Mouse (Mus musculus): ENCODE data around the gene Inpp4a. TPM values are rescaled to one million over a fixed set of nuclear protein-coding genes. Genes with fewer than 3 reads are reported as not detected.

The Inpp4a gene
- 1 to 10 TPM in 1 of 2 experiments, under 1 TPM in 1; 0.20 to 4.6 TPM for polyA plus RNA-seq (2012; fragmentation: generic; extraction: Trizol)

GRCm38 (mm10) chr1:37299540-37300491 lies at the start of gene Inpp4a:
Gene Inpp4a (plus strand): TSS chr1:37299865.

GRCm38 (mm10) chr1:37429366-37430296 lies 130.0 kb downstream of the Inpp4a start, which contains the start of the genes Coa5 and Unc50:
Gene Coa5 (minus strand): TSS chr1:37430103.
Gene Unc50 (plus strand): TSS chr1:37430139.

Other genes with a start within 250 kb of the Inpp4a start
- under 1 TPM in 1 of 2 experiments, not detected in 1; 0.01 TPM for gene Cnga3, start 85.4 kb upstream of the Inpp4a start, polyA plus RNA-seq (2012; fragmentation: generic; extraction: Trizol)
- gene Coa5, start 130.2 kb downstream of the Inpp4a start, polyA plus RNA-seq (2012; fragmentation: generic; extraction: Trizol), result 10 to 100 TPM in 1 of 2 experiments, 1 to 10 TPM in 1; 5.7 to 26.9 TPM
- 10 to 100 TPM in 1 of 2 experiments, 1 to 10 TPM in 1; 7.5 to 54.1 TPM for gene Unc50, start 130.3 kb downstream of the Inpp4a start, polyA plus RNA-seq (2012; fragmentation: generic; extraction: Trizol)
- gene Mgat4a, start 241.2 kb downstream of the Inpp4a start, polyA plus RNA-seq (2012; fragmentation: generic; extraction: Trizol), result under 1 TPM in 1 of 2 experiments, not detected in 1; 0.13 TPM

Measured in C3H10T1/2 (cell line).